Mouse (Mus musculus): ENCODE results near the gene Ly6g6c. TPM values are rescaled to one million over a fixed set of nuclear protein-coding genes. Genes with fewer than 3 reads are reported as not detected.

Gene Ly6g6c
- total RNA-seq, 2 experiments from 2014 or later, result not detected

GRCm38 (mm10) chr17:35105740-35106389 is 40.7 kb downstream of the Ly6g6c start:
- peak in 1 of 2 experiments; percentile 41 for DNase-seq (ENCODE audit: low spot score in 2 of 2)

GRCm38 (mm10) chr17:35106522-35106921 is 41.3 kb downstream of the Ly6g6c start:
- DNase-seq (ENCODE audit: low spot score in 2 of 2), result no peak

- no peak for DNase-seq (ENCODE audit: low spot score in 2 of 2)
Measured at GRCm38 (mm10) chr17:35108097-35108496, 42.9 kb downstream of the Ly6g6c start, which contains the start of gene Ly6g5c. TSS of gene Ly6g5c (plus strand) at chr17:35108279.

DNA sequence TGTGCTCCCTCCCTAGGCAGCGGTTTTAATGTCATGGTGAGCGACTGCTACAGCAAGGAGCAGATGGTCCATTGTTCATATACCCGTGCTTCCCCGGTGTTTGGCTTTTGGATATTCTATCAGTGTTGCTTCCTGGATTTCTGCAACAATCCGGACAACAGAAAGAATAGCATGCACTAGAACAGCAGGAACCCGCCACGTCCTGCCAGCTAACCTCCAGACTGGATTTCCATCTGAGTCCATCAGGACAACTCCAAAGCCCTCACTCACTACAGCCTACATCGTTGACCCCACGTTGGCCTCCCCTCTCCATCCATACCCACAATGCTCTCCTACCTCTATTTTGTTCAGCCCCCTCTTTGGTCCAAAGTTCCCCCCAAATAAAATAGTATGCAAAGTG is 46.6 kb downstream of the Ly6g6c start:
- DNase-seq (ENCODE audit: low spot score in 2 of 2), result no peak

DNA sequence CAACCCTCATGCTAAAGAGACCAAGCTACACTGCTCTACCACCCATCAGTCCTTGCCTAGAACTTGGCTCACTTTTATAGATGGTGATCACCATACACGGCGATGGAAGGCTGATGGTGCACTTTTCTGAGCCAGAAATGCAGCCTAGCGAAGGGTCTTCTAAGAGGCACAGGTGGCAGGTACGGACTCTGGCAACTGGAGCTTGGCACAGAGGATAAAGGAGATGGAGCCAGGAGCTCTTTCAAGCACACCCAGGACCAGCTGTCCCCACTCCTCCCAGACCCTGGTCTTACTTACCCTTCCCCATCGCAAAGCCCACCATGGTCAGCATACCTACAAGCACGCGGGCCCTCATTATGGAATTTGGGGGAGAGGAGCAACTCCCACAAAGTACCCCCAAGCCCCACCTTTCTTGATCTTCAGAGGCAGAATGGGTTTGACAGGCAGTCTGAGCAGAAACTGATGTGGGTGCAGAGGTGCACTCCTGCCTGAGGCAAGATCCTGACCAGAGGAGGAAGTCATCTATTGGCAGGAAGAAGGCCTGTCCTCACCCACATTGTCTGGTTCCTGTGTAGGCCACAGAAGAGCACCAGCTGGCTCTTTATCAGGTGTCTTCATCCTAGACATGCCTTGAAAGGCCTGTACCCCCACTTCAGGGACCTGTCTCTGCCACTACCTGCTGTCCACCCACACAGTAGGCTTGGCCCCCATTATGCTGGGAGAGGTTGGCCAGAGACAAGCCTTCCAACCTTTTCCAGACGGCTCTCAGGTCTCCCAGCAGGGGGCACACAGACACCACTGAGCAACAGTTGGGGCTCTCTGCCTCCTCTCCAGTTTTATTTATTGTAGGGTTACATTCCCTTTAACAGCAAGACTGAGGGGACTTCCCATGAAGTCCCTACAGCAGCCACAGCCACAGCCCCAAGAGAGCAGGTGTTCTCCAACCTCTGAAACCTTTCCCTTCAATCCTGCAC is 50.1 kb downstream of the Ly6g6c start, which contains the start of gene Ly6g5b:
TSS of gene Ly6g5b (minus strand) at position 383 of the 974 bp plus-strand sequence.
- no peak for DNase-seq (ENCODE audit: low spot score in 2 of 2)

Other genes with a start within 250 kb of the Ly6g6c start
- 10 to 100 TPM; 49.7 to 53.0 TPM for gene Stk19, start 228.4 kb upstream of the Ly6g6c start, total RNA-seq (2021)
- gene Dxo, start 228.4 kb upstream of the Ly6g6c start, total RNA-seq (2021), result 10 to 100 TPM; 32.1 to 37.8 TPM
- gene Skiv2l, start 215.2 kb upstream of the Ly6g6c start, total RNA-seq (2021), result 10 to 100 TPM; 62.2 to 63.9 TPM
- gene Nelfe, start 215.0 kb upstream of the Ly6g6c start, total RNA-seq (2021), result 10 to 100 TPM; 33.8 to 39.7 TPM
- under 1 TPM; 0.16 to 0.26 TPM for gene Cfb, start 202.9 kb upstream of the Ly6g6c start, total RNA-seq (2021)
- gene Zbtb12, start 185.9 kb upstream of the Ly6g6c start, total RNA-seq (2021), result 1 to 10 TPM; 7.4 to 7.8 TPM
- not detected for gene Gm20547, start 183.3 kb upstream of the Ly6g6c start, total RNA-seq (2021)
- 1 to 10 TPM; 2.7 to 3.4 TPM for gene C2, start 167.1 kb upstream of the Ly6g6c start, total RNA-seq (2021)
- gene Ehmt2, start 166.9 kb upstream of the Ly6g6c start, total RNA-seq (2021), result 100 to 1,000 TPM; 168 to 175 TPM
- gene Slc44a4, start 150.9 kb upstream of the Ly6g6c start, total RNA-seq (2021), result under 1 TPM; 0.30 to 0.45 TPM
- gene Neu1, start 134.1 kb upstream of the Ly6g6c start, total RNA-seq (2021), result 10 to 100 TPM; 46.2 to 48.4 TPM
- 10 to 100 TPM; 21.5 to 31.4 TPM for gene Hspa1b, start 106.2 kb upstream of the Ly6g6c start, total RNA-seq (2021)
- under 1 TPM in 1 of 2 experiments, not detected in 1; 0.72 TPM for gene Gm20481, start 95.5 kb upstream of the Ly6g6c start, total RNA-seq (2021)
- gene Hspa1a, start 93.2 kb upstream of the Ly6g6c start, total RNA-seq (2021), result 10 to 100 TPM; 22.1 to 23.4 TPM
- gene Hspa1l, start 92.7 kb upstream of the Ly6g6c start, total RNA-seq (2021), result under 1 TPM; 0.44 to 0.61 TPM
- 10 to 100 TPM; 13.9 to 15.5 TPM for gene Lsm2, start 83.5 kb upstream of the Ly6g6c start, total RNA-seq (2021)
- gene Vars, start 64.4 kb upstream of the Ly6g6c start, total RNA-seq (2021), result 10 to 100 TPM; 39.6 to 44.0 TPM
- gene Vwa7, start 48.8 kb upstream of the Ly6g6c start, total RNA-seq (2021), result under 1 TPM; 0.61 to 0.77 TPM
- gene Sapcd1, start 37.4 kb upstream of the Ly6g6c start, total RNA-seq (2021), result not detected
- gene Msh5, start 18.6 kb upstream of the Ly6g6c start, total RNA-seq (2021), result under 1 TPM; 0.65 to 0.68 TPM
- gene Clic1, start 15.4 kb upstream of the Ly6g6c start, total RNA-seq (2021), result 10 to 100 TPM in 1 of 2 experiments, 1 to 10 TPM in 1; 9.1 to 10.2 TPM
- 10 to 100 TPM in 1 of 2 experiments, 1 to 10 TPM in 1; 9.9 to 11.6 TPM for gene Ddah2, start 6.4 kb upstream of the Ly6g6c start, total RNA-seq (2021)
- gene Mpig6b, start 796 bp downstream of the Ly6g6c start, total RNA-seq (2021), result not detected
- gene Ly6g6e, start 11.5 kb downstream of the Ly6g6c start, total RNA-seq (2021), result 1 to 10 TPM; 2.3 to 6.2 TPM
- 1 to 10 TPM in 1 of 2 experiments, under 1 TPM in 1; 0.70 to 1.0 TPM for gene Ly6g6d, start 12.7 kb downstream of the Ly6g6c start, total RNA-seq (2021)
- gene Ly6g6f, start 20.2 kb downstream of the Ly6g6c start, total RNA-seq (2021), result under 1 TPM; 0.33 to 0.40 TPM
- gene Abhd16a, start 23.9 kb downstream of the Ly6g6c start, total RNA-seq (2021), result 100 to 1,000 TPM; 115 to 120 TPM
- gene Ly6g5c, start 42.9 kb downstream of the Ly6g6c start, total RNA-seq (2021), result not detected
- gene Ly6g5b, start 50.0 kb downstream of the Ly6g6c start, total RNA-seq (2021), result under 1 TPM; 0.28 to 0.72 TPM
- gene Gpank1, start 56.1 kb downstream of the Ly6g6c start, total RNA-seq (2021), result 10 to 100 TPM; 15.9 to 16.4 TPM
- 100 to 1,000 TPM; 192 to 198 TPM for gene Csnk2b, start 56.7 kb downstream of the Ly6g6c start, total RNA-seq (2021)
- gene D17H6S53E, start 61.0 kb downstream of the Ly6g6c start, total RNA-seq (2021), result 10 to 100 TPM; 31.5 to 32.2 TPM
- gene Apom, start 66.7 kb downstream of the Ly6g6c start, total RNA-seq (2021), result not detected
- 100 to 1,000 TPM; 294 to 308 TPM for gene Bag6, start 69.8 kb downstream of the Ly6g6c start, total RNA-seq (2021)
- 100 to 1,000 TPM; 270 to 288 TPM for gene Prrc2a, start 99.5 kb downstream of the Ly6g6c start, total RNA-seq (2021)
- gene Aif1, start 110.7 kb downstream of the Ly6g6c start, total RNA-seq (2021), result 10 to 100 TPM in 1 of 2 experiments, 1 to 10 TPM in 1; 8.6 to 11.6 TPM
- gene Lst1, start 123.1 kb downstream of the Ly6g6c start, total RNA-seq (2021), result 1 to 10 TPM; 6.0 to 6.9 TPM
- gene Ltb, start 129.1 kb downstream of the Ly6g6c start, total RNA-seq (2021), result under 1 TPM; 0.79 to 0.80 TPM
- gene Tnf, start 136.6 kb downstream of the Ly6g6c start, total RNA-seq (2021), result not detected
- gene Lta, start 140.0 kb downstream of the Ly6g6c start, total RNA-seq (2021), result under 1 TPM; 0.23 to 0.60 TPM
- not detected for gene Gm16181, start 155.4 kb downstream of the Ly6g6c start, total RNA-seq (2021)
- gene Atp6v1g2, start 168.3 kb downstream of the Ly6g6c start, total RNA-seq (2021), result 100 to 1,000 TPM; 587 to 598 TPM
- 10 to 100 TPM; 11.6 to 14.9 TPM for gene Nfkbil1, start 170.4 kb downstream of the Ly6g6c start, total RNA-seq (2021)
- 100 to 1,000 TPM; 201 to 213 TPM for gene Ddx39b, start 176.4 kb downstream of the Ly6g6c start, total RNA-seq (2021)
- gene H2-D1, start 197.3 kb downstream of the Ly6g6c start, total RNA-seq (2021), result 10 to 100 TPM; 26.2 to 33.1 TPM

Data from left cerebral cortex, adult 18-20 months (tissue).